Mouse (Mus musculus) T-helper 17 cell (primary cell): ENCODE results near the gene Tsnax.

ENCODE experiments used
- in situ Hi-C, 2 experiments: fragments of 300-600 bp; cut with MboI, MseI; formaldehyde crosslinking; loops; 1 replicate in 1 of 2; 2 replicates in 1 of 2; pipeline ENCODE4 v1.15.1; 2025; ENCODE audit warnings: high pct_unique_total_duplicates in 2 of 2

Tsnax gene

DNA sequence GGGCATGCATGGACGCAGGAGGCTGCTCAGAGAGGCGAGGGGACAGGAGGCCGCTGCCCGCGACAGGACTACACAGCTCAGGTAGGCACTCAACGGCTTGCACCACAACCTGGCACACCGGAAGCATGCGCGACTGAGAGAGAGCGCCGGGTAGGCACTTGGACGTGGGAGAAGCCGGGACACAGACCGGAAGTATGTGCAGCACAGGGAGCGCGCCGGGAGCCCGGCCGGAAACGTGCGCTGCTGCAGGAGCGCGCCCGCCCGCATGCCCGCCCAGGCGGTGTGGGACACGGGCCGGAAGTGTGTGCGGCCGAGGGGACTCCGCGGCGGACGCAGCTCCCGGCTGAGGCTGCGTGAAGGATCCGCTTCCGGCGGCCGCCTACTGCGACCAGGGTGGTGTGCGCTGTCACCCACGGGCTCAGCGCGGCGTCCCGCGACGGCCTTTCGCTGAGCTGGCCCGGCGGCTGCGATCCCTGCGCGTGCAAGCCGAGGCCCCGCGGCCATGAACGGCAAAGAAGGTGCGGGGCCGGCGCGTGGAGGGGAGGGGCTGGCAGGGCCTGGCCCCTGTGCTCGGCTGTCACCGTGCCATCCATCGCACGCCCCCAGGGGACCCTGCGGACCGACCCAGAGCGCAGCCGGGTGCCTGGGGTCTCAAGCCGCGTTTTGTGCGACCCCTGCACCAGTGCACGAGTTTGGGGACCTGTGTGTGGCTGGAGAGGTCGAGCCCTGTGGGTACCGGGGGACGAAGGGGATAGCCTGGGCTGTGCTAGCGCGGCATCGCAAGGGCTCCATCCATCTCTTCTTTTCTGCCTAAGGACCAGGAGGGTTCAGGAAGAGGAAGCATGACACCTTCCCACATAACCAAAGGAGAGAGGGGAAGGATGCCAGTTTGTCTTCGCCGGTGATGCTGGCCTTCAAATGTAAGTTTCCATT lies at the start of gene Tsnax:
Tsnax (plus strand) TSS at position 303 of the 933 bp plus-strand sequence.
- in situ Hi-C loops: loop anchor here in 1 of 2 experiments (10.0 kb wide), 1 partner anchor 1952 kb away; no protein-coding TSS in a partner anchor

DNA sequence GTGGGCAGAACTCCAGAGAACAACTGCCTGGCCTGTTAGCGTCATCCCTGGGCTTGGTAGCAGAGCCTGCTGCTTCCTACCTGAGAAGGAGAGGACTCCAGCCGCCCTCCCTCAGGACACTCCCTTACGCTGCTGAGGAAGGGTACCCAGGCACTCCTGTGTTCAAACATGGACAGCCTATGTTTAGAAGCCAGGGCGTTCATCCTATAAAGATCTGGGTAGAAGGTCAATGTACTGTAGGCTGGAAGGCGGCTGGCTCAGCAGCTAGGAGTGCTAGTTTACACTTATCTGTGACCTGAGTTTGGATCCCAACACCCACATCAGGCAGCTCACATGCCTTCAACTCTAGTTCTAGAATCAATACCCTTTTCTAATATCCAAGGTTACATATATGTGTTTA lies 49.6 kb upstream of the Tsnax start:
- in situ Hi-C loops: no loop called here

GRCm38 (mm10) chr8:124964966-124965365 lies 47.8 kb upstream of the Tsnax start:
- in situ Hi-C loops: no loop called here

DNA sequence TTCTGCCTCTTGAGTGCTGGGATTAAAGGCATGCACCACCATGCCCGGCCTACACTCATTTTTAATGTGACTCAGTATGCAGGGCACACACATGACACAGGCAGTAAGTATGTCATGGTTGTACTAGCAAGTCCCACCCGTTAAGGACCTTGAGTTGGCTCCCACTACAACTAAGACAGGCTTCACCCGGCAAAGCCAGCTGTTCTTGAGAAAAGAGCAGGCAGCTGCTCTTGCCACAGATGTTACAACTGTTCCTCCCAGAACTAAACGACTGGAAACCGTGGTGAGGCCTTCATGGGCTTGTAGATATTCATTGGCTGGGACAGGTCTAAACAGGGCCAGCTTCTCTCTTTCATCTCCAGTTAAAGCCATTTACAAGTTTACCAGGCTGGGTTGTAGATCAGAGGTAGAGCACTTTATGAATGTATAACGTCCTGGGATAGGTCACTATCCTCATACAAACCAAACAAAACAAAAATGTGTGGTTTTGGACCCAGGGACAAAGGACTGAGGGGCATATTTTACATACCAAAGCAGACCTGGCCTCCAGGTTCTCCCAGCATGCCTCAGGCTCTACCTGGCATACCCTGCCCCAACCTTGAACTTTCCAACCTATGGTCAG lies 42.4 kb upstream of the Tsnax start:
- in situ Hi-C loops: no loop called here

DNA sequence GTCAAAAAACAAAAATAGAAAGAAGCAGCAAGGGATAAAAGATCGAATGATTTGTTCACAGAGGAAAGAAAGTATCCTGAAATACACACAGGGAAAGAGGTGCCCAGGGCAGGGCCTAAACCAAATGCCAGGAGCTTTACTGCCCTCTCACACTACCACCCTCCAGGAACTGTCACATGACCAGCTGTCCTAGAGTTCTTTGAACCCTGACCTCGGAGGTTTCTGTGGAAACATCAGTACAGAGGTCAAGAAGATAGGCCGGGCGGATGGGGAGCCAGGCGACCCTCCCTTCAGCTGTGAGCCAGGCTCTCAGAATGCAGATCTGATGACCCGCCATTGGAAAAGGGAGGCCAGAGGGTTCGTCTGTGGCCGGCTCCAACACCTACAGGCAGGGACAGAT lies 39.6 kb upstream of the Tsnax start:
- in situ Hi-C loops: no loop called here

DNA sequence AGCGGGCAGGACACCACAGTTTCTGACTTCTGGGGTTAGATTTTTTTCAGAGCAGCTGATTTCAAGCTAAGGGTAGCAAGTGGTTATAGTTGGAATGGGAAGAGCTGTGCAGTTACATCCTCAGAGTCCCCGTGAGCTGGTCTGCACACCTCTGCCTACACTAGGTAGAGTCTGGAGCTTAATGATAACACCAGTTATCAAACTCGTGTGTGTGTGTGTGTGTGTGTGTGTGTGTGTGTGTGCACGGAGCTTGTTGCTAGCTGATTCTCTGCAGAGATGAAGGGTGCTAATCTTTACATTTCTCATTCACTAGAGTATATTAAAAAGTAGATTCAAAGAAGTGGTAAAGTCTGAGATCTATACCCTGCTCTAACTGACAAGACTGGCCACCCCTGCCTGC lies 38.5 kb upstream of the Tsnax start:
- in situ Hi-C loops: no loop called here

GRCm38 (mm10) chr8:124976211-124976610 lies 36.6 kb upstream of the Tsnax start:
- in situ Hi-C loops: no loop called here

- in situ Hi-C loops: no loop called here
Measured at GRCm38 (mm10) chr8:124978026-124978425, 34.8 kb upstream of the Tsnax start.

DNA sequence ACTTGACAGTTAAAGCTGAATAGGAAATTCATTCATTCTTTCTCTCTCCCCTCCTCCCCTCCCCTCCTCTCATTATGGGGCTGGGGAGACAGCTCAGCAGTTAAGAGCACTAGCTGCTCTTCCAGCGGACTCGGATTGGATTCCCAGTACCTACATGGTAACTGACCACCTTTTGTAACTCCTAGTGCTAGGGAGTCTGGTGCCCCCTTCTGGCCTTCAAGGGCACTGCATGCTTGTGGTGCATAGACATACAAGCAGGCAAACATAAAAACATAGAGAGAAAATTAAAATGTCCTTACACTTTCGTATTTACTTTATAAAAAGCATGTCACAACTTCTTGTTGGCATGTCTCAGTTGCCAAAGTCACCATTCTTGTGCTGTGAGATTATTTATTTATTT lies 32.8 kb upstream of the Tsnax start:
- in situ Hi-C loops: no loop called here

GRCm38 (mm10) chr8:124980828-124981227 lies 32.0 kb upstream of the Tsnax start:
- in situ Hi-C loops: no loop called here

- in situ Hi-C loops: no loop called here
Measured at GRCm38 (mm10) chr8:124990923-124991667, 21.7 kb upstream of the Tsnax start.

DNA sequence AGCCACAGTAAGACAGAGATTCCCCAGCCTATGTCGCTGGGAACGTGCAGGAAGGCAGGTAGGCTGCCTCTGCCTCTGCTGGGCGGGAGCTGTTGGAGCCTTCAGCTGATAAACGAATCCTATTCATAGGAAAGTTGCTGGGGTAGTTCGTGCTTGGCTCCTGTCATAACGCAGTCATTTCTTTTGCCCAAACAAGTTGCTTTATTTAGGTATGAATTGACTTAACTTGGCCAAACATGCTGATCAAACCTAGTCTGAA lies 21.2 kb upstream of the Tsnax start:
- in situ Hi-C loops: no loop called here

DNA sequence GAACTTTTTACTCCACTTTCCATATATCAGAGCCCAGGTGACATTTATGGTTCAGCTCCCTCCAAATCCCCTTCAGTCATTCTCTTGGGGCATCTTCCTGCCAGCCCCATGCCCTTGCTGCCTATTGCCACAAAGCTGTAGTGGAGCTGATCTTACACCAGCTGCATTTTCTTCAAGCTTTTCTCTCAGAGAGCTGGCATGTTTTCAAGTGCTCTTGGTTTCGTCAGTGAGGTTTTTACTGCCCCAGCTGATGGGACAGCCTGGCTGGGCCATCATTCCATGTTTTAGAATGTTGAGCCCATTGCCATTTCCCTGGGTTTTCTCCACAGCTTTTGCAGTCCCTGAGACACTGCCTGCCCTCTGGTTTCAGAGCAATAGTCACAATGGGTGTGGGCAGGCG lies 17.0 kb upstream of the Tsnax start:
- in situ Hi-C loops: no loop called here

DNA sequence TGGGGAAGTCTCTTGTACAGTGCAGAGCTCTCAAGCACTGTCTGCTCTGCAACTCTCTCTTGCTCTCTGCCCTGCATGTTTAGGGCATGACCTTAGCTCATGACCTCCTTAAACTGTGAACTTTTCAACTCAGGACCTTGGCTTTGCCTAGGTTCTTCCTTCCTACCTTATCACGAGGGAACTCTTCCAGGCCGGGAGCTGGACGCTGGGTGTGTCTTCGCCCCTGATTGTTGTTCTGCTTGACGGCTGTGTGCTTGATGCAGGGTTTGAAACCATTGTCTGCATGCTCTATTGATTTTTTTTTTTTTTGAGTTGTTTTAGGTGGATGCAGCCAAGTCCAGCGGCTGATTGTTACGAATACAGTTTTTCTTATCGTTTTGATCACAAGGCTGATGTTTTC lies 11.3 kb downstream of the Tsnax start:
- in situ Hi-C loops: no loop called here

DNA sequence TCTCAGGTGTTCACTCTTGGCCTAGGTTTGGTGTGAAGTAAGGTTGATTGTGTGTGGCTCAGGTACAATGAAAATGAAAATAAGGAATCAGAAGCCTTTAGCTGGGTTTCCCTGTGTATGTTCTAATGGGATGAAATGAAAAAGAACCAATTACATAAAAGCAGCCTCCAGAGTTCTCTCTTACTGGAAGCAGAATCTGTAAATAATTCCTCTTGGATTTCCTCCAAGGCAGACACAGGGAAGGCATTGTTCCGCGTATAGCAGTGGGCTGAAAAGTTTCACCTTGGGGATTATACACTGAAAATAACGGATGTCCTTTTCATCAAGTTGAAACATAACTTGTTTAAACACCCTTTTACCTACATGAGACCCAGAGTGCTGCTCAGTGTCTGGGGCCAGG lies 14.4 kb downstream of the Tsnax start:
- in situ Hi-C loops: no loop called here

DNA sequence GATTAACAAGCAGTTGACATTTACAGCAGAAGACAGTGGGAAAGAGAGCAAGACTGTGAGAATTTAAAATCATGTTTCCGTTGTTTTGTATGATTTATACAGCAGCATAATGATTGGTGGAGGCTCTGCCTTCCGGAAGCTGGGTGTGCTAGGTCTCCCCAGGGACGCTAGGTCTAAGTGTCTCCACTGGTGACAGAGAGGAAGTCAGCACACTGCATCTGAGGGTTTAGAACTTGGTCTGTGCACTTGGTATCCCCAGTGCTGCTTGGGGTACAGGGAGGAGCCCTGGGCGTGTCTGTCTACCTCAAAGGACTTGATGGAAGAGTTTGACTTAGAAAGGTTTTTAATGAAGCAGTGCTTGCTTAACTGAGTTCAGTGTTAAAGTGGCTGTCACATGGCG lies 16.0 kb downstream of the Tsnax start:
- in situ Hi-C loops: no loop called here

DNA sequence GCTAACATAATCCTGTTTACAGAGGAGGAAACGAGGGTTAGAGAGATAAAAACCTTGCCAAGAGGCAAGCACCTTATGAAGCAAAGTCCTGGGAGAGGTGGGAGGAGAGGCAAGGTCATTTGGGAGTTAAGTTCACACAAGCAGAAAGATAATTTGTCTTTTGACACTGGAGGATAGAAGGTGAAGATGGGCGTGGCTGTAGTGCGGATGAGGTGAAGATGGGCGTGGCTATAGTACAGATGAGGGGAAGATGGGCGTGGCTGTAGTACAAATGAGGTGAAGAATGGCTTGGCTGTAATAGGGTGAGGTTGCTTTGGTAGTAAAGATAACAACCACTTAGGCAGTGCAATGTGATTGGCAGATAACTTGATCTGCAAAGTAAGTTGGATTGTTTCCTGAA lies 18.5 kb downstream of the Tsnax start:
- in situ Hi-C loops: no loop called here

DNA sequence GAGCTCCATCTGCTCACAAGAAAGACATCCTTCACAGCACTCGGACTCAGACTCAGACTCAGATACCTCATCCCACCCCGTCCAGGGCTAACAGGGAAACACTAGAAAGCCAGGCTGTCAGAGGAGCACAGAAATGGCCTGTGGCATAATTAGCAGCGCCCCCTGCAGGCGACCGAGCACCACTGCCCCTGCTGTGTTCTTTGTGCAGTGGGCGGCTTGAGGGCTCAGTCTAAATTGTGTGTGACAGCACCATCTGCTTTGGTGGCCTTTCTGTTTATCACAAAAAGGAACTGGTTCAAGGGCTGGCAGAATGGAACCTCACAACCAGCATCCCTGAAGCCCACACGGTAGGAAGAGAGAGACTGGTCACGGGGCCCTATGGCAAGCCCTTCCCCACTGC lies 21.9 kb downstream of the Tsnax start:
- in situ Hi-C loops: no loop called here

DNA sequence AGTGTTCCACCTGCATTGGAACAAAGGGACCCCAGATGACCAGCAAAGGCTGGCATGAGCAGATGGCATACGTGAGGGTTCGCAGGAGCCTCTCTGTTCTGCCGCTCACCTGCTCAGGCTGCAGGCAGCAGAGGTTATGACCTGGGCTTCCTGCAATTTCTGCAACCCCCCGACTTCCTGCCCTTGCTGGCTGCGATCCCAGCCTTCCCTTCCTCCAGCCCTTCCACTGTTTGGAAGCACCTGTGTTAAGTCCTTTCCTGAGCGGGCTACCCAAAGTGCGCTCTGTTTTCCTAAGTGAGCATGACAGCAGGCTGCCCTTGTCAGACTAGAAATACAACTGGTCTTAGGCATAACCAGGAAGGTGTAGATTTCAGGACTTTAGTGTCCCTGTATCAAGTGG lies 24.3 kb downstream of the Tsnax start:
- in situ Hi-C loops: no loop called here

- in situ Hi-C loops: no loop called here
Measured at GRCm38 (mm10) chr8:125038731-125039130, 25.9 kb downstream of the Tsnax start.

DNA sequence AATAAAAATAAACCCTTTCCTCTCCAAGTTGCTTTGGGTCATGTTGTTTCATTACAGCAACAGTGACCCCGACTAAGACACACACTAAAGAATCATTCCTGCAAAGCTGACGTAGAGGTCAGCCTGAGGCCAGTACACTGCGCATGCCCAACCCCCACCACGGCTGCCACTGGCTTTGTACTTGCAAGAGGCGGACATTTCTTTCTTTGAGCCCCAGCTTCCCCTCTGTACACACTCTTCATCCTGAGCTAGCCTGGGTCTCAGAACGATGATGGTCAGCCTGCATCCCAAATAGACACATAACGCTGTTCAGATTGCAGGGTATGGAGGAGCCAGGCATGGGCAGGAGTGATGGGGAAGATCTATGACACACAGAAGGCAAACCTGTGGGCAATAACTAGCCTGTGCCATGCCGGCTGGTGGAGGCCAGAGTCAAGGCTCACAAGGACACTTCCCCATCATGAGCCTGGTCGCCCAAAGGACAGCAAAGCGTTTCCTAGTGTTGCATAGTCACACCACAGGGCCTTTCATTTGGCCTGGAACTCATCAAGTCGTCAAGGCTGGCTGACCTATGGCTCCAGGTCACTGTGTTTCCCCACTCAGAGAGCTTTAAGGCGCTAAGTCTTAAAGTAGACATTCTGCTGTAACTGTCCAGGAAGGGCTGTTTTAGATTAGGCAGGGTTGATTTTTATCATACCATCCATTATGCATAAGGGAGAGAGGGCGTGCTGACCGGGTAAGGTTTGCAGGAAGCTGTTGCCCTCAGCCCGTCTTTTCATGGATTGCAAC lies 28.0 kb downstream of the Tsnax start:
- in situ Hi-C loops: no loop called here

DNA sequence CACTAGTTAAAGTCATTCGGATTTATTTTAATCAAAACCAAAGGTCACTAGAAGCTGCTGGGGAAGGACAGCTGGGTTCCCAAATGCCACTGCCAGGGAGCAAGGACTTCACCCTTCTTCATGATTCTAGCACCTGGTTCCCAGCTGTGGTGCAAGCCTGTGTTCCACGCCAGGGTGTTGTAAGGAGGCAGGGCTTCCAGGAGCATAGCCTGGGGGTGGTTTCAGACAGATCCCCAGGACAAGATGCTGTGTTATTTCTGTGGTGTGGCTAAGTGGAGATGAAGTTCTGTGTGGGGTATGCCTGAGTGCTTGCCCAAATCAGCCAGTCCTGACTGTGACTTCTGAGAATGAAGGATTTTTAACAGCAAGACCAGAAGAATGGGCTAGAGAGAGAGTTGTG lies 28.7 kb downstream of the Tsnax start:
- in situ Hi-C loops: no loop called here
